Comparison of ENCODE assay signal across 23 mouse cellular contexts in genomic region chr9:22678496-22678895, GRCm38 (mm10).
A peak's percentile ranks its signal among the peaks of the same experiment; 100 is the strongest.
DNase-seq lines count a peak whose midpoint lies in the region; ATAC-seq and TF ChIP-seq lines count a peak whose summit lies in the region.
"Had no signal": no experiment of that assay in that cellular context is flagged by ENCODE, and none has a peak within 500 bp of the region (broad histone marks: within the 10 kb centered on the region; RNA-seq: fewer than 3 reads in every experiment).

No protein-coding gene starts in this region.

- no peak for TF ChIP-seq CTCF in midbrain, postnatal 0 days (IDR thresholded peaks at IDR 0.05)
- no peak for TF ChIP-seq CTCF in heart, adult 2 months (IDR thresholded peaks at IDR 0.05)

- peak; percentile 78 for ATAC-seq in forebrain, embryonic 14.5 days
- no peak for ATAC-seq in forebrain, embryonic 12.5 days (ENCODE audit: low FRiP score)
- ATAC-seq in midbrain, postnatal 0 days (ENCODE audit: low FRiP score), result peak; percentile 47; the same call in 1 of the 2 replicates
- no peak for ATAC-seq in midbrain, embryonic 16.5 days
- peak; percentile 54 for ATAC-seq in megakaryocyte progenitor cell, adult 5-6 weeks (replicated peaks; ENCODE audit: poor library complexity)
- ATAC-seq: intestine, postnatal 0 days; lung, postnatal 0 days had no signal

- DNase-seq in forebrain, embryonic 14.5 days (ENCODE audit: low spot score), result peak; percentile 62
- no peak for DNase-seq in midbrain, postnatal 0 days (ENCODE audit: low spot score)
- peak; percentile 13 for DNase-seq in fat pad, adult 2 months (ENCODE audit: extremely low read depth, low read depth, low spot score)
- DNase-seq in heart, adult 2 months, result no peak
- DNase-seq in frontal cortex, postnatal 10 days (ENCODE audit: low spot score in 2 of 2), result no peak
- DNase-seq: cerebellum, adult 8-10 months; cerebellum, postnatal 25 days; gastrocnemius, postnatal 10 days; heart, adult 18-20 months; heart, postnatal 10 days; kidney, postnatal 14 days; liver; right cerebral cortex, postnatal 14 days had no signal

- 0 out of 2 replicates have a peak, but pooled peaks cover 2% of the 10 kb centered on the region for H3K4me1 ChIP-seq in forebrain, embryonic 14.5 days (ENCODE audit: control insufficient read depth, insufficient read depth, low read length)
- no peaks in the 10 kb centered on the region for H3K4me1 ChIP-seq in forebrain, embryonic 12.5 days
- H3K4me1 ChIP-seq in midbrain, postnatal 0 days (ENCODE audit: insufficient read depth, low read length), result no peaks in the 10 kb centered on the region
- H3K4me1 ChIP-seq in midbrain, embryonic 16.5 days (ENCODE audit: control insufficient read depth, insufficient read depth, low read length), result peaks cover 2% of the 10 kb centered on the region
- no peaks in the 10 kb centered on the region for H3K4me1 ChIP-seq in heart, adult 2 months (ENCODE audit: control insufficient read depth, insufficient read depth, low read length)
- H3K4me1 ChIP-seq: liver, embryonic 15.5 days had no signal

- no peak overlapping the region for H3K4me2 ChIP-seq in forebrain, embryonic 14.5 days (ENCODE audit: low read length)
- H3K4me2 ChIP-seq in forebrain, embryonic 12.5 days, result no peak overlapping the region
- no peak overlapping the region for H3K4me2 ChIP-seq in midbrain, postnatal 0 days (ENCODE audit: low read depth, low read length, poor library complexity, severe bottlenecking)
- H3K4me2 ChIP-seq in midbrain, embryonic 16.5 days (ENCODE audit: low read length), result no peak overlapping the region
- H3K4me2 ChIP-seq: heart, embryonic 13.5 days; hindbrain, embryonic 14.5 days; liver, embryonic 15.5 days had no signal

- no peak for TF ChIP-seq POLR2A in heart, adult 2 months (IDR thresholded peaks at IDR 0.05; ENCODE audit: insufficient read depth, low read depth, low read length)

- intact Hi-C loops in heart, adult 2 months (cut with DNase I), result no loop called here

- no peak overlapping the region for H3K27ac ChIP-seq in forebrain, embryonic 14.5 days (ENCODE audit: low read depth, low read length)
- H3K27ac ChIP-seq in forebrain, embryonic 12.5 days, result no peak overlapping the region
- H3K27ac ChIP-seq in midbrain, postnatal 0 days (ENCODE audit: low read depth, low read length), result no peak overlapping the region
- H3K27ac ChIP-seq in midbrain, embryonic 16.5 days (ENCODE audit: low read length), result no peak overlapping the region
- H3K27ac ChIP-seq in heart, adult 2 months, result no peak overlapping the region
- H3K27ac ChIP-seq: heart, embryonic 13.5 days; hindbrain, embryonic 14.5 days; liver, embryonic 15.5 days; macrophage had no signal

- H3K4me3 ChIP-seq in forebrain, embryonic 14.5 days (ENCODE audit: low read depth, low read length), result no peak overlapping the region
- no peak overlapping the region for H3K4me3 ChIP-seq in forebrain, embryonic 12.5 days (replicated peaks)
- H3K4me3 ChIP-seq in midbrain, postnatal 0 days (ENCODE audit: low read depth, low read length), result no peak overlapping the region
- no peak overlapping the region for H3K4me3 ChIP-seq in midbrain, embryonic 16.5 days (ENCODE audit: low read depth, low read length)
- no peak overlapping the region for H3K4me3 ChIP-seq in heart, adult 2 months
- H3K4me3 ChIP-seq: heart, embryonic 13.5 days; liver, embryonic 15.5 days had no signal

- no peaks in the 10 kb centered on the region for H3K36me3 ChIP-seq in forebrain, embryonic 14.5 days (ENCODE audit: control insufficient read depth, insufficient read depth, low read length)
- no peaks in the 10 kb centered on the region for H3K36me3 ChIP-seq in forebrain, embryonic 12.5 days (replicated peaks)
- H3K36me3 ChIP-seq in midbrain, postnatal 0 days (ENCODE audit: insufficient read depth, low read length), result no peaks in the 10 kb centered on the region
- H3K36me3 ChIP-seq in midbrain, embryonic 16.5 days (ENCODE audit: control insufficient read depth, insufficient read depth, low read length), result no peaks in the 10 kb centered on the region
- no peaks in the 10 kb centered on the region for H3K36me3 ChIP-seq in heart, adult 2 months (ENCODE audit: control insufficient read depth, insufficient read depth, low read length)
- H3K36me3 ChIP-seq: heart, embryonic 13.5 days; liver, embryonic 15.5 days had no signal

- TF ChIP-seq EP300 in heart, adult 2 months (IDR thresholded peaks at IDR 0.05; ENCODE audit: insufficient read depth, low read depth, low read length), result no peak

- no peak overlapping the region for H3K9ac ChIP-seq in forebrain, embryonic 14.5 days (ENCODE audit: low read length)
- H3K9ac ChIP-seq in forebrain, embryonic 12.5 days, result no peak overlapping the region
- no peak overlapping the region for H3K9ac ChIP-seq in midbrain, postnatal 0 days (replicated peaks; ENCODE audit: low read length, poor library complexity, severe bottlenecking)
- H3K9ac ChIP-seq in midbrain, embryonic 16.5 days (ENCODE audit: low read depth, low read length), result no peak overlapping the region
- H3K9ac ChIP-seq in heart, adult 2 months (ENCODE audit: low read depth, low read length), result no peak overlapping the region
- H3K9ac ChIP-seq: heart, embryonic 13.5 days; hindbrain, embryonic 14.5 days; liver, embryonic 15.5 days had no signal

- H3K79me2 ChIP-seq in heart, adult 2 months (replicated peaks; ENCODE audit: control insufficient read depth, insufficient read depth, low read length), result no peaks in the 10 kb centered on the region

- H3K27me3 ChIP-seq in forebrain, embryonic 14.5 days (replicated peaks; ENCODE audit: control insufficient read depth, insufficient read depth, low read length), result no peaks in the 10 kb centered on the region
- H3K27me3 ChIP-seq in forebrain, embryonic 12.5 days, result no peaks in the 10 kb centered on the region
- H3K27me3 ChIP-seq in midbrain, postnatal 0 days (ENCODE audit: insufficient read depth, low read length), result no peaks in the 10 kb centered on the region
- no peaks in the 10 kb centered on the region for H3K27me3 ChIP-seq in midbrain, embryonic 16.5 days (ENCODE audit: control insufficient read depth, insufficient read depth, low read depth, low read length)
- no peaks in the 10 kb centered on the region for H3K27me3 ChIP-seq in heart, adult 2 months (ENCODE audit: control insufficient read depth, insufficient read depth, low read length)
- H3K27me3 ChIP-seq: heart, embryonic 13.5 days; liver, embryonic 15.5 days had no signal

- H3K9me3 ChIP-seq in forebrain, embryonic 14.5 days (replicated peaks; ENCODE audit: control insufficient read depth, low read length), result no peaks in the 10 kb centered on the region
- no peaks in the 10 kb centered on the region for H3K9me3 ChIP-seq in forebrain, embryonic 12.5 days
- H3K9me3 ChIP-seq in midbrain, postnatal 0 days (ENCODE audit: low read length), result no peaks in the 10 kb centered on the region
- H3K9me3 ChIP-seq in midbrain, embryonic 16.5 days (replicated peaks; ENCODE audit: control insufficient read depth, low read length, poor library complexity, severe bottlenecking), result no peaks in the 10 kb centered on the region
- H3K9me3 ChIP-seq: G1E; heart, embryonic 13.5 days; liver, embryonic 15.5 days had no signal

- 55% methylated on average over 4 of the region's 4 CpGs for WGBS in forebrain, embryonic 14.5 days
- WGBS in forebrain, embryonic 12.5 days, result 78% methylated on average over 4 of the region's 4 CpGs
- WGBS in midbrain, postnatal 0 days, result 73% methylated on average over 4 of the region's 4 CpGs
- 85% methylated on average over 4 of the region's 4 CpGs for WGBS in midbrain, embryonic 16.5 days
- 87% methylated on average over 4 of the region's 4 CpGs for WGBS in heart, adult 2 months

Comparison
In these comparisons a context has a peak if more than half of its experiments do, and no peak if none do; other contexts are left out.
1. ATAC-seq: peak in forebrain, embryonic 14.5 days (single experiment), midbrain, postnatal 0 days (single experiment) and megakaryocyte progenitor cell, adult 5-6 weeks (single experiment); none in forebrain, embryonic 12.5 days (single experiment) and midbrain, embryonic 16.5 days (single experiment).
2. DNase-seq: peak in forebrain, embryonic 14.5 days (single experiment) and fat pad, adult 2 months (single experiment); none in midbrain, postnatal 0 days (single experiment), heart, adult 2 months (0 of 2) and frontal cortex, postnatal 10 days (0 of 2).